Mouse (Mus musculus) embryo, embryonic 9.5 days (tissue): ENCODE results near the gene Scn2b.

Source experiments
- DNase-seq: peaks from one replicate; pipeline ENCODE4 v3.0.0-alpha.2; 2017; ENCODE audit errors: extremely low spot score

Scn2b gene

DNA sequence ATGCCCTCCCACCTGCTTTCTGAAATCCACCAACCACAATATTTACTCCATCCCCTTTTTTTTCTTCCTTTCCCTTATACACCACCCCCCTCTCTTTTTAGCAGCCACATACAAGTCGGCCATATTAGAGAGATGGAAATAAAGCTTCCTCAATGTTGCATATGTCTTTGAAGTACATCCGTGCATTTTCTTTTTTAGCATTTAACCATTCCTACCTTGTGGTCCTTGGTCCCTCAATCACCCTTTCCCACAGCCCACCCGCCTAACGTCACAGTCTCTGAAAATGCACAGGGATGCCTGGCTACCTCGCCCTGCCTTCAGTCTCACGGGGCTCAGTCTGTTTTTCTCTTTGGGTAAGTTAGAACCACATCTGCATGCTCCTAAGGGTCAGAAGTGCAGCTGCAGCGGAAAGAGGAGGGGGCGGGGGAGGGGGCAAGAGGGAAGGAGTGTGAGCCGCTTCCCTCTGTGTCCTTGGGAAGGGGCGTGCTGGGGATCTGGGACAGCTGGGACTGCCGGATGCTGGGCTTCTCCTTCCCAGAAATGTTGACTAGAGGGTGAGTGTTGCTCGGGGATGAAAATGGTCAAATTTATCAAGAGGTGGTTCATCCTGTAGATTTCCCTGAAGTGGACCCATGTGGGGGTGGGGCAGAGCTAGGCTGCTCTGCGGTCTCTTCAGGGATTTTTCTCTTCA is at the start of gene Scn2b:
Scn2b (plus strand) TSS at position 42 of the 691 bp plus-strand sequence.
- DNase-seq, result peak; percentile 58

GRCm38 (mm10) chr9:45071800-45072199 is 45.8 kb upstream of the Scn2b start:
- no peak for DNase-seq

DNA sequence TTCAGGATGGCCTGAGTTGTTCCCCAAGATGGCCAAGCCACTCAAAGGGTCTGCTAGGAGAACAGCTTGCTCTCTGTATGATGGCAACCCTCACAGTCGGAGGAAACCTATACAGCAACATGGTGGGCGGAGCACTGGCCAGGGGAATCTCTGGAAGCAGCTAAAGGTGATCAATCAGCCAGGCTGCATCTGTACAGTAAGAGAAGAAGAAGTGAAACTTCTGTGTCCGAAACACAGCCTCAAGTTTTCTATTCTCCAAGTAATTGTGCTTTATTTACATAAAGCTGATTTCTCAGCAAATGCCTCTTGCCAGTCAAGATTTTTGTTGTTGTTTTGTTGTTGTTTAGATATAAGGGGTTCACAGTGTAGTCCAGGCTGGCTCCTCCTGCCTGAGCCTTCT is 39.7 kb upstream of the Scn2b start:
- no peak for DNase-seq

GRCm38 (mm10) chr9:45079011-45079410 is 38.6 kb upstream of the Scn2b start, which contains the start of gene Jaml:
Gene Jaml, plus strand, starts transcription at chr9:45079183.
- no peak for DNase-seq

DNA sequence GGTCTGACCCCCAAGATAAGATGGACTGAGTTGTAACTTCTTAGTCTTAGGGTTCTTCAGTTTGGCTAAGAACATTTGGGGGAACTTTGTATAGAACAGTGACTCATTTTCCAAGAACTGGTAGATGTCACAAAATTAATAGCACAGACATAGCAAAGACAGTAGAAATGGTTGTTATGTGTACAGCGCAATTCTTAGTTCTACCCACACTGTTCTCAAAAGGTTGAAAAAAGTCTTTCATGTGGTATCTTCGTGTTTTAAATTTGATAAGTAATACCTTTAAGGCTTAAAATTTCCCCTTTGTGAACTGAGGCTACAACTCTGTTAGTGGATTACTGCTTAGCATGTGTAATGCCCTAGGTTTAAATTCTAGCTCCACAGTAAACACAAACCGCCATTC is 34.5 kb upstream of the Scn2b start:
- DNase-seq, result no peak

DNA sequence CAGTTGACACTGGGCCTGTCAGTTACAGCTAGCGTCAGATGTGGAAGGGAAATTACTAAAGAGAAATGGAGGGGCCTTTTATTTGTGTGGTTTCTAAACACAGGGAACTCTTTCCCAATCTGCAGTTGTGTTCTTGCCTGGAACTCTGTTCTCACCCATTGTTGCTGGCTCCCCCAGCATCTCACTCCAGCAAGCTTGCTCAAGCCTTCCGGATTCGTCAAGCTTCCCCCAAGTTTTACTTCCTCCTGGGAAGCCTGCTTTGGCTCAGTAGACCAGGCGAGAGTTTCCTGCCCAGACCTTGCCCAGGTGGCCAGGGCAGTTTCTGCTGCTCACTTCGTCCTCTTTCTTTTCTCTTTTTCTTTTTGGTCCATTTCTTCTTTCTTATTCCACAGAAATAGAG is 33.0 kb upstream of the Scn2b start:
- no peak for DNase-seq

DNA sequence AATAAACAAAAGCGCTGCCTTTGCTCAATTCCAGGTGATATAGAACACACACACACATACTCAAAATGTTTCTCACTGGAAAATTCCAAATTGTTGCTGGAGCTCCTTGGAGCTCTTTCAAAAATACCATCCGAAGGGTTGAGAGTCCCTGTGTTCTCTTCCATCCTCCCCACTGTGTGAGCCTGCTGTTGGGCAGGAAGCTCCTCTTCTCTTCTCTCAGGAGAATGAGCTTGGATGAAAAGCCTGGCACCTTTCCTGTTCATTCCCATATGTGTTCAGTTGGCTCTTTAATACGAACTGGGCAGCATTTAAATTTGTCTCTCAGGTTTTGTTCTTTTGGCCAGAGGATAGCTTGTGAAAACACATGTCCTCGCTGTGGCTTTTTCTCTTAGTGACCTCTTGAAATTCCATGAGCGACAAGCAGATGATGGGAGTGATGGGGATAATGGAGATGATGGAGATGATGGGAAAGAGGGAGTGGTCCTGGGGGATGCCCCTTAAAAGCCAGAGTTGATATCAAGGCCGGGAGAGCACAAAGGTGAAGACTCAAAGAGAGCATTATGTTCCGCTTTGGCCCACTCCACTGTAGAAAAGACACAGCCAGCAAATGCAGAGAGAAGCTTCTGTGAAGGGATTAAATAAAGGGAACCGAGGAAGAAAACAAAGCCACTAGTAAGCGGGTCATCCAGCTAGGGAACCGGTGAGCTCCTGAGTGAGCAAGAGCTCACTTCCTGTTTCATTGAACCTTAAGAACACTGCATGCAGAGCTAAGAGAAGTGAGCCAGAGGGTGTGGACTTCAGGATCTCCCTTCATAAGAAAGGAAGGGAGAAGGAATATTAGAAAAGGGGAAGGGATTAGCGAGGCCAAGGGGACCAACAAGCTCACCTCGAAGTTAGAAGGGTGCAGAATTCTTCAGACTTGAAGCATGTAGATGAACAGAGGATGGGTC is 31.6 kb upstream of the Scn2b start:
- DNase-seq, result no peak

DNA sequence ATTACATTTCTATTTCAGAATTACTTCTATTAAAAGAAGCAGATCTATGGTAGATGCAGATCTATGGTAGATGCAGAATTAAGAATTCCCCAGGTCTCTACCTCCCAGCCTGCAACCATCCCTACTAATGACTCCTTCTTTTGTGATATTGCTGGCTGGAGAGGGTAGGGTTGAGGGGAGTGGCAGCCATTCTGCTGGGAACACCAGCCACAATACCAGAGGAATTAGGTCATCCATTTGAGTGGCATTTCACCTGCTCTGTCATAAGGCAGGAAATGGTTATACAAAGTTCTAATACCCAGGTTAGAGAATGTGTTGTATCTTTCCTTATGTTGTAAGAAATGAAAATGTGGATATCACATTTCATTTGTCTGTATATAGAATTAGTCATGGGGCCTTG is 29.5 kb upstream of the Scn2b start:
- DNase-seq, result no peak

GRCm38 (mm10) chr9:45090811-45091210 is 26.8 kb upstream of the Scn2b start:
- DNase-seq, result no peak

GRCm38 (mm10) chr9:45092641-45093040 is 24.9 kb upstream of the Scn2b start:
- DNase-seq, result no peak

GRCm38 (mm10) chr9:45095149-45095937 is 22.2 kb upstream of the Scn2b start:
- DNase-seq, result no peak

- no peak for DNase-seq
These were observed 19.7 kb upstream of the Scn2b start for GRCm38 (mm10) chr9:45097877-45098276.

- no peak for DNase-seq
These were observed 19.2 kb upstream of the Scn2b start for GRCm38 (mm10) chr9:45098426-45098825.

- DNase-seq, result no peak
These were observed 15.1 kb upstream of the Scn2b start for GRCm38 (mm10) chr9:45102528-45102927.

DNA sequence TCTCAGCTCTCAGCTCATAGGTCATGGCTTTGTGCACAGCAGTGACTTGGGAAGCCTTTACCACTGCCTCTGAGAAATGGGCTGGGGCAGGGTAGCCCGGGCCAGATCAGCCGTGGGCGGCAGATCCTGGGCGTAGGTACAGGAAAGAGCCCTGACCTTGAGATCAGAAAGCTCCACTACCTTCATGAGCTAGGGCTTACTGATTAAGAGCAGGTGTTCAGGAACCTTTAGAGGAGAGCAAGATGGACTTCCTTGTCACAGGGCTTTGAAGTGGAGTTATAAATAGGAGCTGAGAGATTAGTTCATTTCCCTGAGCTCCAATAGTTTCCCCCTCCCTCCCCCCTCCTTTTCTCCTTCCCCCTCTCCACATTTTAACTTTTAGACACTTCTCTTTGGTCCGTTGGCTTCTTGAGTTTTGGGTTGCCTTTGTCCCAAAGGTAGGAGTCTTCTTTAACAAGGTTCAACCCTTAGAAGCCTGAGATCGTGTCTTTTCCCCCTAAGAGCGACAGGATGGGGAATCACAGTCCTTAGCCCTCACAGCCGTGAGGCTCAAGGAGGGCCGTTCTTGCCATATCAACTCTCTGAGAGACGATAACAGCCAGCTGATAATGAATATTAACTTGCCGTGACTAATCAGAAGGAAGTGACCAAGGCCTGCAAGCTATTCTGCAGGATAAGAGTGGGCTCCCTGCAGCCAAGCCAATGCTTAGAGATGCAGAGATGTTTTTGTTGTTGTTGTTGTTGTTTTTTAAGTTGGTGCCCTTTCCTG is 14.2 kb upstream of the Scn2b start:
- no peak for DNase-seq

DNA sequence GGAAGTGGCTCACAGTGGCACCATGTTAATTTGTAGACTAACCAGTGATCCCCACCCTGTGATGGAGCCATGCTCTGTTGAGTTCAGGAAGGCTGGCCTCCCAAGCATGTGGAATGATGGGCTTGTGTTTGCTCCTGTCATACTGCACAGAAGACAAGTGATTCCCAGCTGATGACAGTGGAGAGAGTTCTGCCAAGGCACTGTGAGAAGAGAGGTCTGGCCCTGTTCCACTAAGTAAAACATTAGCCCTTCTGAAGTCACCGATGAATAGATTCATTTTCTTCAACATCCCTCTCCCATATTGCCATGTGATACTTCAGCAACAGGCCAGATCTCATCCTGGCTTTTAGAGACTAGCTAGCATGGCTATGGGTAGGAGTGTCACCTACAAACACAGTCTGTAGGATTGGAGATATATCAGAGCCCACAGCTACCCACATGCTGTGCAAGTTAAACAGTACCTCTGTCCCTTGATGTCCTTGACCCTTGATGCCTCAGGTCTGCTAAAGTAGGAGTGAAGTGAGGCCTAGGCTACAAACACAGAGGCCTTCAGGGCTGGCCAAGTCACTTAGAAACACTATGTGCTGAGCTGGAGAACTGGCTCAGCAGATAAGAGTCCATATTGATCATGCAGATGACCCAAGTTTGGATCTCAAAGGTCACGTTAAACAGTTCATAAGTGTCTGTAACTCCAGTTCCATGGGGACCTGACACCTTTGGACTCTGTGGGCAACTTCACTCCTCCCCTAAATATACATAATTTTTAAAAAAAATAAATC is 11.8 kb upstream of the Scn2b start:
- DNase-seq, result no peak

DNA sequence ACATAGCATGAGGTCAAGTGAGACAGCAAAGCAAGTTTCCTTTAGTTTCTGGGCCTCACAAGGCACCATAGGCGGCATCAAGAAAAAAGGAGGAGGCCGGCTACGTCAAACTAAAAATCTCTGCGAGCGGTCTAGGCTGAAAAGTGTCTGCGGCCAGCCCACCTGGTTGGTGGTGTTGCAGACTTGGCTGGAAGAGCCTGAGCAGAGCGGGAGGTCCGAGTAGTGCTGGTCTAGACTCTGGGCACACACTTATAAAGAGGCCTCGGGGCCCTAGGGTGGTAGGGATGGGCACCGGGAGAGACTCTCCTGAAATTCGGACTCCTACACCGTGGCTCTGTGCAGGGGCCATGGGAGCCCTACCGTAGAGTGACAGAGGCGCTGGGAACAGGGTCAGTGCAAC is 1.9 kb upstream of the Scn2b start:
- DNase-seq, result peak; percentile 60

GRCm38 (mm10) chr9:45116819-45117218 is 763 bp upstream of the Scn2b start:
- DNase-seq, result no peak

- DNase-seq, result no peak
These were observed 970 bp downstream of the Scn2b start for GRCm38 (mm10) chr9:45118552-45118951.

DNA sequence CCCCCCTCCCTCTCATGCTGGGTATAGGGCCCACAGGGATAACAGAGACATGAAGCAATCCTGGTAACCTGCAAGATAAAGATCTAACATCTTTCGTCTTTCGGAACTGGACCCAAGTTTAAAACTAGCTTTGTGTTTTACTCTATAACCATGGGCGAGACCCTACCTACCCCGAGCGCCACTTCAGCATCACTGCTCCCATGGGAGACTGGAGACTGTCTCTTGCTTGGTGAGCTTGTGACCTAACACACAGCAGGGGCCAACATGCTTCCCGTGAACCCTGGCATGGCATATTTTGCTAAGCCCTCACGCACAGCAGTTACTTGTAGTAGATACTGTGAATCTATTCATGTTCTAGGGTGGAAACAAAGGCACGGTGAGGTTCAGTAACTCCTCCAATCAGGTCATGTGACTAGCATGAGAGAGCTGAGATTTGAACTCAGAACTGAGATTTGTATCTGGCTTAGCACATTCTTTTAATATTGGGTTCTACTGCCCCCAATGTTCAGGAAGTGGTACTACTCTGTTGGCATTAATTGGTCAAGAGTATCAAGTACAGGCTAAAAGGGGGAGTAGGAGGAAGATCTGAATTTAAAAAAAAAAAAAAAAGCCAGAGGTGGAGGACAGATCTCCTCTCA is 1.9 kb downstream of the Scn2b start:
- DNase-seq, result no peak
